Comparison of ENCODE assay signal across 21 mouse cellular contexts in genomic region chr3:16810878-16811611, GRCm38 (mm10).
DNase-seq lines count a peak whose midpoint lies in the region; ATAC-seq lines count a peak whose summit lies in the region.
"Had no signal": no experiment of that assay in that cellular context is flagged by ENCODE, and none has a peak within 500 bp of the region (broad histone marks: within the 10 kb centered on the region; RNA-seq: fewer than 3 reads in every experiment).

No protein-coding gene starts in this region.

- no peaks in the 10 kb centered on the region for H3K9me3 ChIP-seq in embryonic facial prominence, embryonic 10.5 days
- H3K9me3 ChIP-seq in hindbrain, embryonic 12.5 days (replicated peaks), result no peaks in the 10 kb centered on the region
- H3K9me3 ChIP-seq in midbrain, embryonic 14.5 days (ENCODE audit: control insufficient read depth, low read length), result no peaks in the 10 kb centered on the region
- H3K9me3 ChIP-seq in intestine, embryonic 16.5 days (ENCODE audit: control insufficient read depth, low read length), result no peaks in the 10 kb centered on the region
- H3K9me3 ChIP-seq: embryonic facial prominence, embryonic 13.5 days; heart, embryonic 12.5 days; megakaryocyte, embryonic 14.5 days had no signal

- no peaks in the 10 kb centered on the region for H3K36me3 ChIP-seq in embryonic facial prominence, embryonic 10.5 days (replicated peaks)
- H3K36me3 ChIP-seq in hindbrain, embryonic 12.5 days, result no peaks in the 10 kb centered on the region
- H3K36me3 ChIP-seq in midbrain, embryonic 14.5 days (ENCODE audit: control insufficient read depth, insufficient read depth, low read length), result no peaks in the 10 kb centered on the region
- H3K36me3 ChIP-seq in intestine, embryonic 16.5 days (ENCODE audit: control insufficient read depth, insufficient read depth, low read length), result no peaks in the 10 kb centered on the region
- H3K36me3 ChIP-seq: embryonic facial prominence, embryonic 13.5 days; heart, embryonic 12.5 days had no signal

- peaks cover 6% of the 10 kb centered on the region for H3K4me1 ChIP-seq in embryonic facial prominence, embryonic 10.5 days
- H3K4me1 ChIP-seq in hindbrain, embryonic 12.5 days, result peaks cover 6% of the 10 kb centered on the region
- H3K4me1 ChIP-seq in midbrain, embryonic 14.5 days (ENCODE audit: control insufficient read depth, insufficient read depth, low read length), result peaks cover 4% of the 10 kb centered on the region; the same call in 1 of the 2 replicates
- H3K4me1 ChIP-seq in intestine, embryonic 16.5 days (ENCODE audit: control insufficient read depth, insufficient read depth, low read length), result no peaks in the 10 kb centered on the region
- H3K4me1 ChIP-seq: heart, embryonic 12.5 days; megakaryocyte, embryonic 14.5 days had no signal

- H3K4me2 ChIP-seq in hindbrain, embryonic 12.5 days (replicated peaks), result no peak overlapping the region
- H3K4me2 ChIP-seq in midbrain, embryonic 14.5 days (ENCODE audit: low read length), result no peak overlapping the region
- H3K4me2 ChIP-seq in intestine, embryonic 16.5 days (ENCODE audit: low read depth, low read length), result no peak overlapping the region
- H3K4me2 ChIP-seq: embryonic facial prominence, embryonic 13.5 days; heart, embryonic 12.5 days; liver, embryonic 11.5 days had no signal

- H3K9ac ChIP-seq in hindbrain, embryonic 12.5 days, result no peak overlapping the region
- no peak overlapping the region for H3K9ac ChIP-seq in midbrain, embryonic 14.5 days (replicated peaks; ENCODE audit: low read length)
- no peak overlapping the region for H3K9ac ChIP-seq in intestine, embryonic 16.5 days (ENCODE audit: low read depth, low read length)
- H3K9ac ChIP-seq: embryonic facial prominence, embryonic 13.5 days; heart, embryonic 12.5 days had no signal

- H3K27ac ChIP-seq in embryonic facial prominence, embryonic 10.5 days (replicated peaks), result no peak overlapping the region
- peak overlapping the region; percentile 35; the same call in 1 of the 2 replicates for H3K27ac ChIP-seq in hindbrain, embryonic 12.5 days
- 0 out of 2 replicates have a peak overlapping the region, but pooled peaks have one; percentile 13 for H3K27ac ChIP-seq in midbrain, embryonic 14.5 days (replicated peaks; ENCODE audit: low read depth, low read length)
- no peak overlapping the region for H3K27ac ChIP-seq in intestine, embryonic 16.5 days (ENCODE audit: low read length)
- H3K27ac ChIP-seq: embryonic facial prominence, embryonic 13.5 days had no signal

- DNase-seq in embryo, embryonic 10 days (ENCODE audit: low spot score), result peak; percentile 14
- DNase-seq in embryo, embryonic 9.5 days (ENCODE audit: extremely low spot score), result no peak
- peak; percentile 41 for DNase-seq in embryonic facial prominence, embryonic 10.5 days (ENCODE audit: low spot score)
- peak; percentile 23 for DNase-seq in midbrain, embryonic 14.5 days
- no peak for DNase-seq in cerebellum, adult 9-10 months
- DNase-seq: adrenal gland, postnatal 10 days; cerebellum, adult 9-11 months; heart, postnatal 36 days; kidney, adult 11 months; kidney, postnatal 14 days; right cerebral cortex, adult 18-20 months; spleen, adult 18-20 months; thymus, postnatal 36 days had no signal

- ATAC-seq in hindbrain, embryonic 12.5 days (ENCODE audit: low FRiP score), result no peak
- no peak for ATAC-seq in midbrain, embryonic 14.5 days (ENCODE audit: low FRiP score, low TSS enrichment)
- no peak for ATAC-seq in monocyte, adult 5-6 weeks (replicated peaks; ENCODE audit: insufficient number of reproducible peaks, low FRiP score, low TSS enrichment, poor library complexity, severe bottlenecking)
- ATAC-seq in intestine, embryonic 16.5 days, result no peak

- WGBS in embryonic facial prominence, embryonic 10.5 days, result 22% methylated on average over 3 of the region's 3 CpGs
- WGBS in hindbrain, embryonic 12.5 days, result 37% methylated on average over 3 of the region's 3 CpGs
- 45% methylated on average over 3 of the region's 3 CpGs for WGBS in midbrain, embryonic 14.5 days
- WGBS in intestine, embryonic 16.5 days, result 34% methylated on average over 3 of the region's 3 CpGs

- no peaks in the 10 kb centered on the region for H3K27me3 ChIP-seq in embryonic facial prominence, embryonic 10.5 days (replicated peaks; ENCODE audit: low read depth, poor library complexity, severe bottlenecking)
- no peaks in the 10 kb centered on the region for H3K27me3 ChIP-seq in hindbrain, embryonic 12.5 days
- H3K27me3 ChIP-seq in midbrain, embryonic 14.5 days (ENCODE audit: control insufficient read depth, insufficient read depth, low read length), result no peaks in the 10 kb centered on the region
- no peaks in the 10 kb centered on the region for H3K27me3 ChIP-seq in intestine, embryonic 16.5 days (replicated peaks; ENCODE audit: control insufficient read depth, insufficient read depth, low read length)
- H3K27me3 ChIP-seq: CH12.LX; embryonic facial prominence, embryonic 13.5 days; heart, embryonic 12.5 days; megakaryocyte, embryonic 14.5 days had no signal

- H3K4me3 ChIP-seq in embryonic facial prominence, embryonic 10.5 days, result no peak overlapping the region
- H3K4me3 ChIP-seq in hindbrain, embryonic 12.5 days, result no peak overlapping the region
- H3K4me3 ChIP-seq in midbrain, embryonic 14.5 days (replicated peaks; ENCODE audit: low read depth, low read length), result no peak overlapping the region
- H3K4me3 ChIP-seq in intestine, embryonic 16.5 days (ENCODE audit: low read length), result no peak overlapping the region
- H3K4me3 ChIP-seq: embryonic facial prominence, embryonic 13.5 days; heart, embryonic 12.5 days; megakaryocyte, embryonic 14.5 days had no signal

Comparison
In these comparisons a context has a peak if more than half of its experiments do, and no peak if none do; other contexts are left out.
1. DNase-seq: peak in embryo, embryonic 10 days (single experiment), embryonic facial prominence, embryonic 10.5 days (single experiment) and midbrain, embryonic 14.5 days (single experiment); none in embryo, embryonic 9.5 days (single experiment) and cerebellum, adult 9-10 months (single experiment).
2. H3K27ac ChIP-seq: peak in hindbrain, embryonic 12.5 days (single experiment) and midbrain, embryonic 14.5 days (single experiment); none in embryonic facial prominence, embryonic 10.5 days (single experiment) and intestine, embryonic 16.5 days (single experiment).